Mouse (Mus musculus): Measurements from ENCODE around the gene Aacs. TPM values are rescaled to one million over a fixed set of nuclear protein-coding genes. Genes with fewer than 3 reads are reported as not detected.
A peak's percentile ranks its signal among the peaks of the same experiment; 100 is the strongest.

Aacs gene
- polyA plus RNA-seq, 1 experiment from 2014 or later, result 73.4 TPM

- H3K4me1 ChIP-seq (replicated peaks), result peaks cover 13% of the 10 kb centered on the region
- no peak for DNase-seq (ENCODE audit: low spot score)
- peaks cover 53% of the 10 kb centered on the region for H3K36me3 ChIP-seq
- H3K27me3 ChIP-seq (ENCODE audit: insufficient read depth, poor library complexity, severe bottlenecking), result no peaks in the 10 kb centered on the region
- H3K9me3 ChIP-seq, result no peaks in the 10 kb centered on the region
- H3K27ac ChIP-seq, result no peak overlapping the region
- 87% methylated on average over 7 of the region's 7 CpGs for WGBS
- no peak overlapping the region for H3K4me3 ChIP-seq
Observed at GRCm38 (mm10) chr5:125446344-125446743, 29.3 kb upstream of the Aacs start.

- no peak for DNase-seq (ENCODE audit: low spot score)
- H3K9me3 ChIP-seq, result no peaks in the 10 kb centered on the region
- H3K27ac ChIP-seq, result no peak overlapping the region
- peaks cover 1% of the 10 kb centered on the region for H3K4me1 ChIP-seq (replicated peaks)
- H3K27me3 ChIP-seq (ENCODE audit: insufficient read depth, poor library complexity, severe bottlenecking), result no peaks in the 10 kb centered on the region
- H3K36me3 ChIP-seq, result peaks cover 70% of the 10 kb centered on the region
- no peak overlapping the region for H3K4me3 ChIP-seq
- WGBS, result 91% methylated on average over 3 of the region's 3 CpGs
Observed at GRCm38 (mm10) chr5:125448026-125448425, 27.6 kb upstream of the Aacs start.

- Histone ChIP-seq H3K4me3 (no peak overlapping the region), H3K36me3 (peaks cover 71% of the 10 kb centered on the region), H3K9me3 (no peaks in the 10 kb centered on the region), H3K27me3 (ENCODE audit: insufficient read depth, poor library complexity, severe bottlenecking) (no peaks in the 10 kb centered on the region), H3K4me1 (replicated peaks) (no peaks in the 10 kb centered on the region; the same call in 1 of the 2 replicates), H3K27ac (no peak overlapping the region)
- no peak for DNase-seq (ENCODE audit: low spot score)
- 92% methylated on average over 4 of the region's 4 CpGs for WGBS
Observed at GRCm38 (mm10) chr5:125448631-125449030, 27.0 kb upstream of the Aacs start.

- 86% methylated on average over 5 of the region's 5 CpGs for WGBS
- Histone ChIP-seq H3K4me3 (no peak overlapping the region), H3K27ac (no peak overlapping the region), H3K27me3 (ENCODE audit: insufficient read depth, poor library complexity, severe bottlenecking) (no peaks in the 10 kb centered on the region), H3K4me1 (replicated peaks) (no peaks in the 10 kb centered on the region), H3K36me3 (peaks cover 71% of the 10 kb centered on the region), H3K9me3 (no peaks in the 10 kb centered on the region)
- no peak for DNase-seq (ENCODE audit: low spot score)
Observed at GRCm38 (mm10) chr5:125449306-125449705, 26.3 kb upstream of the Aacs start.

- Histone ChIP-seq H3K9me3 (no peaks in the 10 kb centered on the region), H3K4me3 (no peak overlapping the region), H3K4me1 (replicated peaks) (no peaks in the 10 kb centered on the region), H3K27me3 (ENCODE audit: insufficient read depth, poor library complexity, severe bottlenecking) (no peaks in the 10 kb centered on the region), H3K36me3 (peaks cover 77% of the 10 kb centered on the region), H3K27ac (no peak overlapping the region)
- WGBS, result 87% methylated on average over 9 of the region's 9 CpGs
- DNase-seq (ENCODE audit: low spot score), result no peak
Observed at GRCm38 (mm10) chr5:125452573-125452972, 23.0 kb upstream of the Aacs start.

GRCm38 (mm10) chr5:125456100-125456499, 19.5 kb upstream of the Aacs start:
- WGBS, result 96% methylated on average over 6 of the region's 6 CpGs
- Histone ChIP-seq H3K4me3 (no peak overlapping the region), H3K36me3 (peaks cover 59% of the 10 kb centered on the region), H3K27me3 (ENCODE audit: insufficient read depth, poor library complexity, severe bottlenecking) (no peaks in the 10 kb centered on the region), H3K9me3 (no peaks in the 10 kb centered on the region), H3K27ac (no peak overlapping the region), H3K4me1 (replicated peaks) (0 out of 2 replicates have a peak, but pooled peaks cover 4% of the 10 kb centered on the region)
- DNase-seq (ENCODE audit: low spot score), result no peak

- H3K36me3 ChIP-seq, result peaks cover 45% of the 10 kb centered on the region
- no peaks in the 10 kb centered on the region for H3K27me3 ChIP-seq (ENCODE audit: insufficient read depth, poor library complexity, severe bottlenecking)
- H3K9me3 ChIP-seq, result no peaks in the 10 kb centered on the region
- H3K4me1 ChIP-seq (replicated peaks), result 0 out of 2 replicates have a peak, but pooled peaks cover 4% of the 10 kb centered on the region
- no peak overlapping the region for H3K27ac ChIP-seq
- no peak for DNase-seq (ENCODE audit: low spot score)
- H3K4me3 ChIP-seq, result no peak overlapping the region
- 90% methylated on average over 6 of the region's 6 CpGs for WGBS
Observed at GRCm38 (mm10) chr5:125457538-125457937, 18.1 kb upstream of the Aacs start.

GRCm38 (mm10) chr5:125460574-125460973, 15.0 kb upstream of the Aacs start:
- Histone ChIP-seq H3K27ac (no peak overlapping the region), H3K27me3 (ENCODE audit: insufficient read depth, poor library complexity, severe bottlenecking) (no peaks in the 10 kb centered on the region), H3K36me3 (peaks cover 15% of the 10 kb centered on the region), H3K4me1 (replicated peaks) (peaks cover 10% of the 10 kb centered on the region), H3K9me3 (no peaks in the 10 kb centered on the region), H3K4me3 (no peak overlapping the region)
- 86% methylated on average over 3 of the region's 3 CpGs for WGBS
- DNase-seq (ENCODE audit: low spot score), result no peak

- H3K9me3 ChIP-seq, result no peaks in the 10 kb centered on the region
- no peak overlapping the region for H3K27ac ChIP-seq
- WGBS, result 61% methylated on average over 10 of the region's 10 CpGs
- no peak overlapping the region for H3K4me3 ChIP-seq
- H3K36me3 ChIP-seq, result peaks cover 3% of the 10 kb centered on the region; the same call in 1 of the 2 replicates
- H3K4me1 ChIP-seq (replicated peaks), result peaks cover 19% of the 10 kb centered on the region
- no peak for DNase-seq (ENCODE audit: low spot score)
- H3K27me3 ChIP-seq (ENCODE audit: insufficient read depth, poor library complexity, severe bottlenecking), result no peaks in the 10 kb centered on the region
Observed at GRCm38 (mm10) chr5:125461868-125462445, 13.7 kb upstream of the Aacs start.

GRCm38 (mm10) chr5:125465192-125465591, 10.4 kb upstream of the Aacs start:
- Histone ChIP-seq H3K36me3 (no peaks in the 10 kb centered on the region), H3K27ac (peak overlapping the region; percentile 86)
- WGBS, result 49% methylated on average over 7 of the region's 7 CpGs

GRCm38 (mm10) chr5:125465701-125466106, 9.9 kb upstream of the Aacs start:
- under 1% methylated on average over 25 of the region's 25 CpGs for WGBS
- Histone ChIP-seq H3K4me3 (peak overlapping the region; percentile 47), H3K9me3 (no peaks in the 10 kb centered on the region), H3K4me1 (replicated peaks) (peaks cover 16% of the 10 kb centered on the region), H3K27ac (peak overlapping the region; percentile 86), H3K36me3 (no peaks in the 10 kb centered on the region), H3K27me3 (ENCODE audit: insufficient read depth, poor library complexity, severe bottlenecking) (no peaks in the 10 kb centered on the region)
- peak; percentile 98 for DNase-seq (ENCODE audit: low spot score)

More at GRCm38 (mm10) chr5:125465192-125465591, 10.4 kb upstream of the Aacs start:
- peak overlapping the region; percentile 47 for H3K4me3 ChIP-seq
- DNase-seq (ENCODE audit: low spot score), result no peak
- H3K27me3 ChIP-seq (ENCODE audit: insufficient read depth, poor library complexity, severe bottlenecking), result no peaks in the 10 kb centered on the region
- no peaks in the 10 kb centered on the region for H3K9me3 ChIP-seq
- peaks cover 16% of the 10 kb centered on the region for H3K4me1 ChIP-seq (replicated peaks)

- Histone ChIP-seq H3K4me1 (replicated peaks) (peaks cover 16% of the 10 kb centered on the region), H3K36me3 (no peaks in the 10 kb centered on the region), H3K9me3 (no peaks in the 10 kb centered on the region), H3K27ac (peak overlapping the region; percentile 86), H3K4me3 (peak overlapping the region; percentile 47; the same call in 1 of the 2 replicates), H3K27me3 (ENCODE audit: insufficient read depth, poor library complexity, severe bottlenecking) (no peaks in the 10 kb centered on the region)
- 92% methylated on average over 5 of the region's 5 CpGs for WGBS
- DNase-seq (ENCODE audit: low spot score), result no peak
Observed at GRCm38 (mm10) chr5:125466483-125466882, 9.1 kb upstream of the Aacs start.

- Histone ChIP-seq H3K36me3 (no peaks in the 10 kb centered on the region), H3K27ac (peak overlapping the region; percentile 26; the same call in 1 of the 2 replicates), H3K4me1 (replicated peaks) (peaks cover 16% of the 10 kb centered on the region), H3K27me3 (ENCODE audit: insufficient read depth, poor library complexity, severe bottlenecking) (no peaks in the 10 kb centered on the region), H3K9me3 (no peaks in the 10 kb centered on the region), H3K4me3 (no peak overlapping the region)
- no peak for DNase-seq (ENCODE audit: low spot score)
- WGBS, result 86% methylated on average over 14 of the region's 14 CpGs
Observed at GRCm38 (mm10) chr5:125467261-125467660, 8.4 kb upstream of the Aacs start.
